Mouse (Mus musculus) regulatory T cell (primary cell): ENCODE results near the gene Bmp2k.
"Not testable (repeated sequence)": the region's sequence is repeated elsewhere in the genome, so short reads cannot be mapped to it uniquely, and the experiment has no call there.

Source experiments
- in situ Hi-C: fragments of 300-600 bp; cut with MboI, MseI; formaldehyde crosslinking; loops from one replicate; pipeline ENCODE4 v1.15.1; 2025; ENCODE audit warnings: high pct_unique_total_duplicates

Bmp2k gene

DNA sequence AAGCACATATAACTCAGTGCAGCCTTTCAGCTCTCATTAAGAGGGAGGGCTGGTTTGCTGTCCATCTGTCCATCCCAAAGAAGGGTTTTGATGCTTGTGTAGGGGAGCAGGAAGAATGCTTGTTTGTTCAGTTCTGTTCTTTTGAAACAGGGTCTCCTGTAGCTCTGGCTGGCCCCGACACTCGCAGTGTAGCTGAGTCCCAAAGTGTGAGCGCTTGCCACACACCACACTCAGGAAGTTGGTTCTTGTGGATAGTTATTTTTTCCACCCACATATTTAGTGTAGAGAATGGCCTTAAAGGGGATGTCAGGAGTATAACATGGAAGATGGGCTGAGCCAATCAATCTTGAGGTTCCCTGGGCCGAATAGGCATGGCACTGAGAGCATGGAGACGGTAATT lies 4.1 kb downstream of the Bmp2k start:
- in situ Hi-C loops, result loop anchor here (5.0 to 10.0 kb wide), 2 partner anchors 51 to 103 kb away; no protein-coding TSS in a partner anchor

DNA sequence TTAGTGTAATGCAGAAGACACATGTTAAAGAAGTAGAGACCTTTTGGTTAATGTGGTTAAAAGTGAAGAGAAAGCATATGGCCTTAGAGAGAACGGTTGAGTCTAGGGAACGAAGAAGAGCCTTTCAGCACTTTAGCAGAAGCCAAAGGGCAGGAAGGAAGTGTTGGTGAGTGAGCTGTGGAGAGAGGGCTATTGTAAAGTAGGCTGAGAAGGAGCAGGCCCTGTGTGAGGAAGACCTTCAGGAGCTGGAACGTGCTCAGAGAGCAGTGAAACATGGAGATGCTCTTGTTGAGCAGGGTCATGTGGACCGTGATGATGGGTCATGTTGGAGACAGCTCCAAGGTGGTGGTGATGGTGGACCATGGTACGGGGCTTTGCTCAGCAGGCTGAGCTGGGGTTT lies 4.8 kb downstream of the Bmp2k start:
- in situ Hi-C loops, result loop anchor here (5.0 to 10.0 kb wide), 2 partner anchors 50 to 102 kb away; no protein-coding TSS in a partner anchor

DNA sequence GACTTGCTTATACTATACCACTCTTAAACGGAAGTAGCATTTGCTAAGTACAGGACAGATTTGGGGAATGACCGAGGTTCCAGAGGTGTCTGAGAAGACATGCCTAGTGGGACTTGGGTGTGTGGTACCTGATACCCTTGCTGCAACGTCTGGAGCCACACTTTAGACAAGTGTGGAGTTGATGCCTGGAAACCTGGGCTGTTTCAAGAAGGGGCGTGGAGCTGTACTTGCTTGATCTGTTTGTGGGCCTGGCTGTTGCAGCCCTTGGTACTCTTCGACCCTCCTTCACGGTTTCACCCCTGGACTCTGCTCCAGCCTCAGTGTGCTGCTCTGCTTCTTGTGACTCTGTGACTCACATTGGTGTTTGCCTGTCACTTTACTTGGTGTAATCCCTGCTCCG lies 5.4 kb downstream of the Bmp2k start:
- in situ Hi-C loops, result loop anchor here (5.0 to 10.0 kb wide), 2 partner anchors 49 to 102 kb away; no protein-coding TSS in a partner anchor

DNA sequence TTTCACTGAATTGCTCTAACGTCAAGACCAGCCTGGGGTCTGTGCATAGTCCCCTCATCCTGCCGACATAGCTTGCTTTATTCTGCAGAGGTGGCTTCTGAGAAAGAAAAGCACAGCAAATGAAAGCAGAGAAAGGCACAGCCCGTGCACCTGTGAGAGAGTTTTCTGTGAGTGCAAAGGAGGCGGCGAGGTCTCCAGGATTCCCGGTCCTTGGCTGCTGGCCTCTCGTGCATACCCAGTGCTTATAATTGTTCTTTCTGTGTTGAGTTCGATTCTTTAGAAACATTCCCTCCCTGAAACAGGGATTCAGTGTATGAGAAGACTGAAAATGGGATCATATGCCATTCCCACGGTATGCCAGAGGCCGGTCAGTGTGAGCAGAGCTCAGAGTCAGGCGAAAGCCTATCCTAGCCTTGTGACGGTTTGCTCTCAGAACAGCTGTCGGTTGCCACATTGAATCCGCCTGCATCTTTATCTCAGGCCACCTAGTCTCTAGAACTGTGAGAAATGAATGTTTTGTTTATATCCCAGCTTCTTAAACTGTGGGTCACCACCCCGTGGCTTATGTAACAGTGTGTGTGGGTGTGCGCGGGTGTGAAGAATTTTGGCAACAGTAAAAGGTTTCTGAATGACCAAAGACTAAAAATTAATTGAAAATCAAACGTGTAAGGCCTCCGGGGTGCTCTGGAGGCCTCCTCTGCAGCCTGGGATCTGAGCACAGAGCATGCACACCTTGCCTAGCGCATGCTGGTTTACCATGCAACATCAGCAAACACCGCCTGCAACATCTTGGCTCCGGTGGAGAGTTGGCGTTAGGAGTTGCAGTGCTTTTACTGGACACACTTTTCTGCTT lies 6.9 kb downstream of the Bmp2k start:
- in situ Hi-C loops, result loop anchor here (5.0 to 10.0 kb wide), 2 partner anchors 48 to 100 kb away; no protein-coding TSS in a partner anchor

DNA sequence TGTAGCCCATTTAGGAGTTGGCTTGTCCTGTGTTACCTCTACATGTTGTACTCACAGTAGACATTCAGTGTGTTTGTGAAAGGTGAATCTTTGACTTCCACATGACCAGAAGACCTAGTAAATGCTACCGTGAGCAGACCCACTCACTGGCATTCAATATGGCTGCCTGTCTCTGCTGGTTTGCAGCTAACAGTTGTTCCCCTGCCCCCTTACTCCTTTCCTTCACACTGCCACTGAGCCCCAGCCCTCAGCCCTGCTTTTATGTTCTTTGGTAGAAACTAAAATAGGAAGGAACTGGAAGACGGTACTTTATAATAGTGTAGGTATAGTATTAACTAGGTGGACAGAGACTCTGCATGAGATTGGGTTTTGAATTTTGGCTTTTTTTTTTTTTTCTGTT lies 8.4 kb downstream of the Bmp2k start:
- in situ Hi-C loops, result loop anchor here (10.0 kb wide), 1 partner anchor 99 kb away; no protein-coding TSS in a partner anchor

DNA sequence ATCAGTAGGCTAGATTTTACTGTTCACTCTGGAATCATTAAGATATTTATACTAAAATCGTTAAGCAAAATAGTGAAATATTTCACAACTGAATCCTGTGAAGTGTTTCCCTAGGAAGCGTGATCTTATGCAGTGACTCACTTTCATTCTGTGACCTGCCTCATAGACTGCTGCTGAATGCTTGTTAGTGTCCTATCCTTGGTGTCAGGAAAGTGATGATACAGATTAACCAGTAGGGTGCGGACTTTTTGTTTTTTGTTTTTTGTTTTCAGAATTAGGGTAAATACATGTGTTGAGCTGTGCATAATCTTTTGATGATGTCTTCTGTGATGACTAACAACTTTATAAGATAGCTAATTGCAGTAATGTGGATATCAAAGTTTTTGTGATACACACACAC lies 9.4 kb downstream of the Bmp2k start:
- in situ Hi-C loops, result loop anchor here (10.0 kb wide), 1 partner anchor 98 kb away; no protein-coding TSS in a partner anchor

DNA sequence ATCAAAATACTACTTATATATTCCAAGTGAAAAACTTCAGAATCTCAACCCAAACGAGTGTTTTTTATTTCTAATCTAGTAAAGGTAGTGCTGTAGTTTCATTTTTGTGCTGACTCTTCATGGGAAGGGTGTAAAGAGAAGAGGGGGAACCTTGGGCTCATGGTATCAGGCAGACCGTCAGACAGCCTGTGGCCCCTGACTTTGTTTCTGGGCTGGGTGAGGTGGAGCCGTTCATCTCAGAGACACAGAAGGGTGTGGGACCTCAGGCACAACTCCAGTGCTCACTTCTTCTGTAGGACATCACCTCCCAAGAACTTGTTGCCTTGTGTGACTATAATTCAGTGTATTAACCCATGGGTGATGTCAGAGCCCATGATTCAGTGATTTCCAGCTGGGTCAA lies 10.0 kb downstream of the Bmp2k start:
- in situ Hi-C loops, result loop anchor here (10.0 kb wide), 1 partner anchor 97 kb away; no protein-coding TSS in a partner anchor

DNA sequence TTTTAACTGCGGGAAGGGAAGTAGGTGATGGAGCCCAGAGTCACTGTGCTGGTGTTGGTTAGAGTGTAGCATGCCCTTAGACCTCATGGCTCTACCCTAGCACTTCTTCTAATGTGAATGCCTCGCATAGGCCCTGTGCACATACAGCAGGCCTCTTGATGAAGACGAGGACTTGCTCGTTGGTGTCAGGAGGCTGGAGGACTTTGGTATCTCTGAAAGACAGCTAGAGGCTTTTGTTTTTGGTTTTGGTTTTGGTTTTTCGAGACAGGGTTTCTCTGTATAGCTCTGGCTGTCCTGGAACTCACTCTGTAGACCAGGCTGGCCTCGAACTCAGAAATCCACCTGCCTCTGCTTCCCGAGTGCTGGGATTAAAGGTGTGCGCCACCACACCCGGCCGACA lies 11.7 kb downstream of the Bmp2k start:
- in situ Hi-C loops, result loop anchor here (10.0 kb wide), 1 partner anchor 96 kb away; no protein-coding TSS in a partner anchor

DNA sequence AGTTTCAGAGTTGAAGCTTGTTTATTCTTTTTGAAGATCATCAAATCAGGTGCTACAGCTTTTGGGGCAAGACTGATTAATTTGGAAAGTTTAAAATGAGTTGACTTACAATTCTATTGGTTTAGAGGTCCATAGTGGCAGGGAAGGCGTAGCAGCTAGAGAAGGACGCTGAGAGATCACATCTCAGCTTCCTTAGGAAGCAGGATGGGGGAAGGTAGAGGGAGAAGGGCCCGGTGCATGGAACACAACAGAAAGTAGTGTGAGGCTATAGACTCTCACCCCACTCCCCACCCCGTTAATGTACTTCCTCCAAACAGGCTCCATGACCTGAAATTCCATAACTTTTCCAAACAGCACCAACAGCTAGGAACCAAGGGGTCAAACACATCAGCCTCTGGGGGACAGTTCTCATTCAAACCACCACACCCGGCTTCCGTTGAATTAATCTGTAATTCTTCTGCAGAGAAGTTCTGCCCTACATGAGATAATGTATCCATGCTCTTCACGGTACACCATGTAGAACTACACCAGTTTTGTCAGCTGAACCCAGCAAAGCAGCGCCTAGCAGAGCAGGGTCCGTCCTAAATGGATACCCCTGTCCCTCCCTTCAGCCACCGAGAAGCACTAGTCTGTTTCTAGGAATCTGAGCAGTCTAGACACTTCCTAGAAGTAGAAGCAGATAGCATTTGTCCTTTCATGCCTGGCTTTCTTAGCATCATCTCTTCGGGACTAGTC lies 12.3 kb downstream of the Bmp2k start:
- in situ Hi-C loops, result loop anchor here (10.0 kb wide), 1 partner anchor 95 kb away; no protein-coding TSS in a partner anchor

DNA sequence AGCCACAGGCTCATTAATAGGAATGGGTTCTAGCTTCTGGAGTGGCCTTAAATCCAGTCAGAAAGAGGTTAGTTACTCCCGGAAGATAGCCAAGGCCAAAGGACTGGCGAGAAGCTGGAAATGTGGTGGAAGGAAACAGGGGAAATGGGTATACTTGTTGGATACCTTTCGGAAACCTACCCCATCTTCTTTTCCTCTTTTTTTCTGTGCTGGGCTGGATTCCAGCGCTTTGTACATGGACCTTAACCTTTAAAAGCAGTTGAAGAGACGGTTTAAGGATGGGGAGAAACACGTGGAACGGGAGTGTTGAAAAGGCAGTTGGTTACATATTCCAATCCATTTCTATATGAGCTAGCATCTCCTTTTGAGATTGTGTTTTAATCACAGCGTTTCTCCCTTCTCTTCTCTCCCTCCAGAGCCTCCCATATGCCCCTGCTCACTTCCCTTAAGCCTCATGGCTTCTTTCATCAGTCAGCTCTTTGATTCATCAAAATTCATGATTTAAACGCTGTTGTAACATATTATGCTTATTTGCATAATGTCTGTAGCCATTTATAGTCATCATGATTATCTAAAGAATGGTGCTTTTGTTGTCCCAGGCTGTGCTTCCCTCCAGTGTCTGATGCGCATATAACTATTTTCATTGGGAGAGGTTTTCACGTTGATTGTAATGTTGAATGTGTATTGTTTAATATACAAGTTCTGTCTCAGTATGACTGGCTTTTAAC lies 18.5 kb downstream of the Bmp2k start:
- in situ Hi-C loops, result no loop called here

DNA sequence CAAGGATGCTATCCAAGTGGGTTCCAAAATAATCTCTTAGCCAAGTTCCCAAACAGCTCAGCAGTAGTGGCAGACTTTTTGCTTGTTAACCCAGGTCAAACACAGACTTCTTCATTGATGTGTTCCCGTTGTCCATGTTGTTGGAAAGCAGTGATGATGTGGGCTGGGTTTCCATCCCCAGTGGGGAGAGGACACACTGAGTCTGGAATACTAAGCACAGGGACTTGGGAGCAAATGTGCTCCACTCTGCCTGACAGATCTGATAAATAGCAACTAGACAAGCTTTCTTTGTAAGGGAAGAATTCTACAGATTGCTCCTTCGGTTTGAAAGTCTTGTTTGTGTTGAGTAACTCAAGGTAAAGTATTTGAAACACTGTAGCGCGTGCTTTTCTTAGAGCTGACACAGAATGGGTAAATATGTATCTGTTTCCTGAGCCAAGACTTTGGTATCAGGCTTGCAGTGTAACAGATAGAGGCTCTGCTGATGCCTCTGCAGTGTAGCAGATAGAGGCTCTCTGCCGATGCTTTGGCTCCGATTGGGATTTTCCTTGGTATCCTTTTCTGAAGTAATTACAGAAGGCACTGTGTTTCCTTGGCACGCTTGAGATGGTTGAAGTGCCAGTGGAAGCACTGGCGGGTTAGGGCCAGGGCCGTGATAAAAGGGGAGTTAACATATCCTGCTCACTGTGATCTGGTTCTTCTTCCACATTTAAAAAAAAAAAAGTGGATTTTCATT lies 19.5 kb downstream of the Bmp2k start:
- in situ Hi-C loops, result no loop called here

DNA sequence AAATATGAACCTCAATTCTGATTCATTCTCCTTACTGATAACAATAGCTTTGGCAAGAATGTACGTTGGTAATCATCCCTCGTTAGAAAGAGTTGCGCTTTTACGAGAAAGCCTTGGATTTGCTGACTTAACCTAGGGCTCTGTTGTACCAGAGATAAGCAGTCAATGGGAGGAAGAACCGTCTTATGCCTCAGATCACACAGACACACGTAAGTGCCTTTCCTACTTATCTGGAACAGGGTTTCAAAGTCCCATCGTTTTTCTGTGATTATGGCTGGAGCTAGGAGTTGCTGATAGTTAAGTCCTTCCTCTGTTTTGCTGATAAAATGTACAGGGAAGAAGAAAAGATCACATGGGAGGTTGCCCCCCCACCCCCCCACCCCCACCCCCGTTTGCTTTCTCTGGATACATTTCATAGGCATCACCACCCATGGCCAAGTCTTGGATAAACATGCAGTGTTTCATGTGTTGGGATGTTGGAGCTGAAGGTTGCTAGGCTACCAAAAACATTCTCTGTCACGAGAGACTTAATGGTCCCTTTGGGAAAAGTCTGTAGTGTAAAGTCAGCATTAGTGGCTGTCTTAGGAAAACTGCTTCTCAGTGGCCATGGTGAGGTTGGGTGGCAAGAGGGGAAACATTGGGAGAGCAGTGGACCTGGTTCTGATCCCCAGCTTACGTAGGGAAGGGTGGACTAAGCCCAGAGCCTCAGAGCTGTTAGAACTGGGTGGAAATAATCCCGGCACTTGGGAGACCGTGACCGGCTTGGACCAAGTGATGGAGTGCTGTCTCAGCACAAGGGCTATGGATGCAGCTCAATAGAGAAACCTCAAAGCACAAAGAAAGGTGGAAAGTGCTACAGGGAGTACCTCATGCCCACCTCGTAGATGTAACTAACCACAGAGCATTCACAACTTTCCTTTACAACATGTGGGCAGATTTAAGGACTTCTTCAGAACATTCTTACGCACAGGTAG lies 25.1 kb downstream of the Bmp2k start:
- in situ Hi-C loops, result no loop called here

DNA sequence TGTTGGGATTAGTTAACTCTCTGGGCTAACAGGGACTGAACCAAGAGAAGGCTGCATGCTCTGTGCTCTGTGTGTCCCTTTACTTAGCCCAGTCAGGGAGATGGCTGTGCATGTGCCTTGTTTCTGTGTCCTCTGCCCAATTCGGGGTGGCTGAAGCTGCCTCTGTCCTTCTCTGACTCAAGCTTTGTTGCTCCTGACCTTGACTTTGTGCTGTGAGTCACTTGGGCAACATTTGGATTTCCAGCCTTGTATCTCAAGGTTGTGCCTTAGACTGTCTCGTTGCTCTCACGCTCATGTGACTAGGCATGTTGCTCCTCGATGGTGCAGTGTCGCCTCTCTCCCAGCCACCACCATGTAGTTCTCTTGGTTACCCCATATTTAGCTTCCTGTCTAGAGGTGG lies 27.3 kb downstream of the Bmp2k start:
- in situ Hi-C loops, result no loop called here

DNA sequence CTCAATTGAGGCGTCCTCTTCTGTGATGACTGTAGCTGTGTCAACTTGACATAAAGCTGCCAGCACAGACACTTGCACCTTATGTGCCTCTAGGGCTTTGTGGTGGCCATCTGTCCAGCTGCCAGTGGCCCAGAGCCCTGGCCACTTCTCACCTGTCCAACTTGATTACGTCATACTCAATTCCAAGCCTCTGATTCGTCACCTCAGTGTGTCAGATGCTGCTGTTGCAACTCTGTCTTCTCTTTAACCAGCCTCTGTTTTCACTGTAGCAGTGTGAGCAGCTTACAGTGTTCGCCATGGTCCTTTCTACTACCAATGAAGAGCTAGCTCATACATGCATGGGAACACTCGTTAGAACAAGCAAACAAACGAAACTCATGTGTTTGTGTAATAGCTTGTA lies 28.2 kb downstream of the Bmp2k start:
- in situ Hi-C loops, result no loop called here

DNA sequence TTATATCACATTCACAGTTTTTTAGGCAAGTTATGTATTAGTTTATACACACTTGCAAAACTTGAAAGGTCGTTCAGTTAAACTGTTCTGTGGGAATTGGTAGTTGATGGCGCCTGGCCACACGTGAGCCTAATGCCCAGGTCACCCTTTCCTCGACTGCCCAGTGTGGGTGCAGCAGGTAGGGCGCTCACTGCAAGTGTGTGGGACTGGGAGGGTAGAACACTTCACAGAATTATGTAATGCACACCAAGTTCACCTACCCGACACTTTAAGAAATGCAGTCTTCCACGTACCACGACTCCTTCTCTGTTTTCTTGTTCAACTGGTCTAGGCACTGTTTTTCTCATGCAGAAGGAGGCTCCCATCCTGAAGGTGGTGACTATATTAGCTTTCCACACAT lies 30.5 kb downstream of the Bmp2k start:
- in situ Hi-C loops, result no loop called here

DNA sequence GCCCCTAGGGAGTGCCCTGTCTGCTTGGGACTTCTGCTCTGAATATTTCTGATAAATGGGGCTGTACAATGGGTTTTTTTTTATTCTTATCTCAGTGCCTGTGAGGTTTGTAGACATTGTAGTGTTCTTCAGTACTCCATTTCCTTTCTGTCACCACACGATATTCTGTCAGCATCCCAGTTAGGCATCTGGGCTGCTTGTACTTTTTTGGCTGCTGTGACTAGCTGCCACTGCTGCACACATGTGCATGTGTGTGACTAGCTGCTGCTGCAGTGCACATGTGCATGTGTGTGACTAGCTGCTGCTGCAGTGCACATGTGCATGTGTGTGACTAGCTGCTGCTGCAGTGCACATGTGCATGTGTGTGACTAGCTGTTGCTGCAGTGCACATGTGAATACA lies 31.4 kb downstream of the Bmp2k start:
- in situ Hi-C loops, result not testable (repeated sequence)

DNA sequence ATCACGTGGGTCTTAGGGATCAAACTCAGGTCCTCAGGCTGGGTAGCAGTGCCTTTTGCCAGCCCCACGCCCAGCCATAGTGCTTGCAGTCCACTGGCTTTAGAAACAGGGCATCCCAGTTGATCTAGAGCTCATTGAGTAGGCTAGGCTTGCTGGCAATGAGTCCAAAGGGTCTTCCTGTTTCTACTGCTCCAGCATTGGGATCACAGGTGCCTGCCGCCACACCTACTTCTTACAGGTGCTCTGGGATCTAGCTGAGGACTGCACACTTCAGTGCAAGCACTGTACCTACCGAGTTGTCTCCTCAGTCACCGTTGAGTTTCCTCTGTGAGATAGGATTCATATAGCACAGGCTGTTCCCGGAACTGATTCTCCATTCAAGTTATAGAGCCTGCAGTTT lies 34.3 kb downstream of the Bmp2k start:
- in situ Hi-C loops, result no loop called here

DNA sequence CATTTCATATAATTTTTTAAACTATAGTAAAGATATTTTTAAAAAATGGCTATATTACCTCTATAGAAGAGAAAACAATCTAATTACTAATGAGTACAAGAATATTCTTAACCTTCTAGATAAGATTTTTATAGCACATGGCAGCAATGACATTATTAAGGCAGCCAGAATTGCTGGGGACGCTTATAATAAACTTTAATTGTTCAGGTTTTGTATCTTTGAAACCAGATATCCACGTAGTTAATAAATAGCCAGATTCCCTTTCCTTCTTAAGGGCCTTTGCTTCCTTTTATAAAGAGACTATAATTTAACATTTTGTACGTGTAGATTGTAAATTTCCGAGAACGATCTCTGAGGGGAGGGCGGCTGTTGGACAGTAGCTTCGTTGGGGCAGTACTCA lies 47.8 kb downstream of the Bmp2k start:
- in situ Hi-C loops, result no loop called here

DNA sequence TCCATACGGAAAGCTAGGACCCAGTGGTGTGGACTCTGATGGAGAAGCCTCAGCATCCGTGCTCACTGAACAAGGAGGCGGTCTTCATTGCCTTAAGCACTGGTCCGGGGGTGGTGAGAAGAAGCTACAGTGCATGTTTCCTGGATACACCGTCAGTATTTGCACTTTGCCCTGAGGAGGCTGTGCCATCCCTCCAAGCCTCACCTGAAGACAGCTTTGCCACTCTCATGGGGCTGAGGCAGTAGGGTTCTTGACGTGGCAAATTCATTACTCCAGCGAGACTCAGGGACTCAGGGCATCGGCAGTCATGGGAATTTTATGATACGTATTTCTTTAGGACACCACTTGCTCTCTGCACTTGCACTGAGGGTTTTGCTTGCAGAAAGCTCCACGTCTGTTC lies 49.2 kb downstream of the Bmp2k start:
- in situ Hi-C loops, result no loop called here

DNA sequence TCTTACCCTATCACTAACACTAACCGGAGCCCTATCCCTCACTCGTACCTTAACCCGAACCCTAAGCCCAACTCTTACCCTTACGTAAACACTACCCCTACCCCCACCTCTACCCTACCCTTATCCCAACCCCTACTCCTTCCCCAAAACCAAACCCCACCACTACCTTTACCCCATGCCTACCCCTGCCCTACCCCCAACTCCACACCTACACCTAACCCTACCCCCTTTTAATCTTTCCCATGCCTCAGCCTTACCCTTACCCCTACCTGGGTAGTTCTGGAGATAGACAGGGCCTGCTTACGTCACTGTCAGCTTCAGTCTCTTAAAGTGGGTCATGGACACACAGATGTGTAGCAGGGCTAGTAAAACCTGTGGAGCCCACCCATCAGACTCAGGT lies 51.4 kb downstream of the Bmp2k start:
- in situ Hi-C loops, result no loop called here
